Mouse (Mus musculus) liver, adult 2 months (tissue): ENCODE measurements around the gene Slc25a13. TPM values are rescaled to one million over a fixed set of nuclear protein-coding genes. Genes with fewer than 3 reads are reported as not detected.

Experiments
- DNase-seq: peaks from one replicate; pipeline ENCODE4 v3.0.0-alpha.2; 2011; ENCODE audit warnings: low read depth, low spot score; ENCODE audit errors: extremely low read depth
- H3K27ac ChIP-seq: fragments of 200-500 bp; replicated peaks from 2 replicates; pipeline ENCODE4 v1.5.1; 2012; ENCODE audit warnings: low read depth, mild to moderate bottlenecking, control low read depth, inconsistent platforms, low read length; ENCODE audit not compliant: insufficient read depth
- H3K27me3 ChIP-seq: fragments of 200-500 bp; 2 replicates; pipeline ENCODE4 v1.6.1; 2012; ENCODE audit warnings: mild to moderate bottlenecking, moderate library complexity, low read length, inconsistent platforms; ENCODE audit not compliant: control insufficient read depth, insufficient read depth
- H3K36me3 ChIP-seq: fragments of 200-500 bp; 2 replicates; pipeline ENCODE4 v1.6.1; 2012; ENCODE audit warnings: low read length, inconsistent platforms; ENCODE audit not compliant: control insufficient read depth, insufficient read depth
- H3K4me1 ChIP-seq: fragments of 200-500 bp; 2 replicates; pipeline ENCODE4 v1.6.1; 2011; ENCODE audit warnings: low read length; ENCODE audit not compliant: control insufficient read depth, insufficient read depth
- H3K4me3 ChIP-seq: fragments of 200-500 bp; 2 replicates; pipeline ENCODE4 v1.5.1; 2011; ENCODE audit warnings: low read depth, mild to moderate bottlenecking, control low read depth, low read length, moderate library complexity; ENCODE audit not compliant: insufficient read depth
- H3K79me2 ChIP-seq: fragments of 200-500 bp; 2 replicates; pipeline ENCODE4 v1.6.1; 2012; ENCODE audit warnings: inconsistent platforms, mild to moderate bottlenecking, low read length, moderate library complexity; ENCODE audit not compliant: control insufficient read depth, insufficient read depth
- H3K9ac ChIP-seq: fragments of 200-500 bp; 2 replicates; pipeline ENCODE4 v1.6.1; 2012; ENCODE audit warnings: low read depth, mild to moderate bottlenecking, control low read depth, inconsistent platforms, low read length
- CTCF ChIP-seq: fragments of 200-500 bp; IDR thresholded peaks from 2 replicates; pipeline ENCODE4 v1.5.1; 2011; ENCODE audit warnings: low read depth, low read length, control low read depth
- POLR2A ChIP-seq: fragments of 200-500 bp; IDR thresholded peaks from 2 replicates; pipeline ENCODE4 v1.6.1; 2011; ENCODE audit warnings: low read length, control low read depth; ENCODE audit not compliant: insufficient read depth; ENCODE audit errors: extremely low read depth
- WGBS: fragments of 180-500 bp; shearing (Covaris S2); methylation state at CpG from one replicate; pipeline ENCODE4 v1.1.7; 2018; 5-methylcytosine and 5-hydroxymethylcytosine counted together
- polyA plus RNA-seq: library from polyadenylated mRNA; depleted of rRNA; stranded (reverse); fragments of >200 nt; gene quantifications from 2 replicates; pipeline ENCODE4 v1.2.3, GENCODE M21; 2012
- total RNA-seq: library from RNA; depleted of rRNA; stranded (reverse); fragments of >200 nt; gene quantifications from 2 replicates; pipeline ENCODE4 v1.2.3, GENCODE M21; 2014

Slc25a13 gene
- total and polyA plus RNA-seq, 2 experiments, result 53.5 to 232 TPM

- DNase-seq, result peak; percentile 29
- Histone ChIP-seq H3K27me3 (no peaks in the 10 kb centered on the region), H3K79me2 (no peaks in the 10 kb centered on the region), H3K4me3 (peak overlapping the region; percentile 65), H3K9ac (peak overlapping the region; percentile 46), H3K36me3 (no peaks in the 10 kb centered on the region), H3K4me1 (no peaks in the 10 kb centered on the region), H3K27ac (no peak overlapping the region)
- no peak for TF ChIP-seq POLR2A
- TF ChIP-seq CTCF, result peak; percentile 93
- 6% methylated on average over 42 of the region's 42 CpGs for WGBS
Observed at GRCm38 (mm10) chr6:6005762-6006431, 211.1 kb downstream of the Slc25a13 start.

- Histone ChIP-seq H3K27me3 (no peaks in the 10 kb centered on the region), H3K36me3 (no peaks in the 10 kb centered on the region), H3K9ac (no peak overlapping the region), H3K79me2 (no peaks in the 10 kb centered on the region), H3K4me1 (no peaks in the 10 kb centered on the region), H3K4me3 (no peak overlapping the region), H3K27ac (no peak overlapping the region)
- TF ChIP-seq POLR2A (no peak), CTCF (no peak)
- DNase-seq, result no peak
- 36% methylated on average over 12 of the region's 12 CpGs for WGBS
Observed at GRCm38 (mm10) chr6:6004756-6005485, 212.1 kb downstream of the Slc25a13 start.

GRCm38 (mm10) chr6:6002061-6002460 is 214.9 kb downstream of the Slc25a13 start:
- Histone ChIP-seq H3K4me1 (no peaks in the 10 kb centered on the region), H3K4me3 (no peak overlapping the region), H3K27ac (no peak overlapping the region), H3K79me2 (no peaks in the 10 kb centered on the region), H3K36me3 (no peaks in the 10 kb centered on the region), H3K9ac (no peak overlapping the region), H3K27me3 (no peaks in the 10 kb centered on the region)
- no peak for TF ChIP-seq POLR2A
- no peak for TF ChIP-seq CTCF
- WGBS, result 83% methylated on average over 3 of the region's 3 CpGs
- DNase-seq, result no peak

GRCm38 (mm10) chr6:5997535-5997934 is 219.4 kb downstream of the Slc25a13 start:
- Histone ChIP-seq H3K79me2 (no peaks in the 10 kb centered on the region), H3K9ac (no peak overlapping the region), H3K4me1 (no peaks in the 10 kb centered on the region), H3K4me3 (no peak overlapping the region), H3K27me3 (no peaks in the 10 kb centered on the region), H3K27ac (no peak overlapping the region), H3K36me3 (no peaks in the 10 kb centered on the region)
- DNase-seq, result no peak
- no peak for TF ChIP-seq CTCF
- no peak for TF ChIP-seq POLR2A
- 78% methylated on average over 6 of the region's 6 CpGs for WGBS

GRCm38 (mm10) chr6:5993056-5993455 is 223.9 kb downstream of the Slc25a13 start:
- DNase-seq, result peak; percentile 18
- 54% methylated on average over 7 of the region's 7 CpGs for WGBS
- TF ChIP-seq CTCF, result no peak
- TF ChIP-seq POLR2A, result no peak
- Histone ChIP-seq H3K36me3 (no peaks in the 10 kb centered on the region), H3K79me2 (no peaks in the 10 kb centered on the region), H3K9ac (no peak overlapping the region), H3K27me3 (no peaks in the 10 kb centered on the region), H3K27ac (no peak overlapping the region), H3K4me1 (no peaks in the 10 kb centered on the region), H3K4me3 (no peak overlapping the region)
